Mouse (Mus musculus) spleen, postnatal 4 days (tissue): Measurements from ENCODE around the gene Xbp1.
A peak's percentile ranks its signal among the peaks of the same experiment; 100 is the strongest.
"Not testable (repeated sequence)": the region's sequence is repeated elsewhere in the genome, so short reads cannot be mapped to it uniquely, and the experiment has no call there.

Experiments used
- DNase-seq, 2 experiments: peaks; one replicate each; pipeline ENCODE4 v3.0.0; 2022; ENCODE audit warnings: low spot score in 2 of 2

The Xbp1 gene

DNA sequence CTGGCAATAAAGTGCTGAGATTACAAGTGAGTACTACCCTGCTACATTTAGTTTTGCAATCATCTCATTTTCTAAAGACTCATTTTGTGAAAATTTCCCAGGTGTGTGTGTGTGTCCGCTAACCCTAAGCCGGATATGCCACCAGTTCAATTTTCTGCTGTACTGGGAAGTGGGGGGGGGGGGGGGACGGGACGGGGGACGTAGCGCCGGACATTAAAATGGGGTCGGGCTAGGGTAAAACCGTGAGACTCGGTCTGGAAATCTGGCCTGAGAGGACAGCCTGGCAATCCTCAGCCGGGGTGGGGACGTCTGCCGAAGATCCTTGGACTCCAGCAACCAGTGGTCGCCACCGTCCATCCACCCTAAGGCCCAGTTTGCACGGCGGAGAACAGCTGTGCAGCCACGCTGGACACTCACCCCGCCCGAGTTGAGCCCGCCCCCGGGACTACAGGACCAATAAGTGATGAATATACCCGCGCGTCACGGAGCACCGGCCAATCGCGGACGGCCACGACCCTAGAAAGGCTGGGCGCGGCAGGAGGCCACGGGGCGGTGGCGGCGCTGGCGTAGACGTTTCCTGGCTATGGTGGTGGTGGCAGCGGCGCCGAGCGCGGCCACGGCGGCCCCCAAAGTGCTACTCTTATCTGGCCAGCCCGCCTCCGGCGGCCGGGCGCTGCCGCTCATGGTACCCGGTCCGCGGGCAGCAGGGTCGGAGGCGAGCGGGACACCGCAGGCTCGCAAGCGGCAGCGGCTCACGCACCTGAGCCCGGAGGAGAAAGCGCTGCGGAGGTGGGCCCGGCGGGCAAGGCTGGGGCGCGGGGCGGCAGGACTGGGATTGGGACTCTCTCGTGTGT lies at the start of gene Xbp1:
Xbp1 (plus strand) TSS at position 248 of the 854 bp plus-strand sequence.
- peak; percentile 95 to 98 for DNase-seq

DNA sequence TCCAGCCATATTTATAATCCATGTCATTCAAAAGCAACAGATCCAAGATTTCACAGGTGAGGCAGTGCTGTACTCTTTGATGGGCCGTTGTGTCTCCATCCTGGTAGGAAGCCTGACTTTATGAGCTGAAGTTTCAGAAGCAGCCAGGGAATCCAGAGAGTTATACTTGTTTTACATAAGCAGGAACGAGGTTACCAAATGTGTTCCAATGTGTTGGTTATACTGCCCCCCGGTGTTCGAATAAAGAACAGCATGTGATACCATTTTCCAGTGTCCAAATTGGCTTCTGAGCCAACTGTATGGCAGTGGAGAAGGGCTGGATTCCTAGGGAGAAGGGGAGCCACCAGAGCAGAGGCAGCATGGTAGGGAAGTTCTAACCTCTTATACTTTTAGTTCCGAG lies 46.3 kb upstream of the Xbp1 start:
- DNase-seq = peak; percentile 42 to 76

DNA sequence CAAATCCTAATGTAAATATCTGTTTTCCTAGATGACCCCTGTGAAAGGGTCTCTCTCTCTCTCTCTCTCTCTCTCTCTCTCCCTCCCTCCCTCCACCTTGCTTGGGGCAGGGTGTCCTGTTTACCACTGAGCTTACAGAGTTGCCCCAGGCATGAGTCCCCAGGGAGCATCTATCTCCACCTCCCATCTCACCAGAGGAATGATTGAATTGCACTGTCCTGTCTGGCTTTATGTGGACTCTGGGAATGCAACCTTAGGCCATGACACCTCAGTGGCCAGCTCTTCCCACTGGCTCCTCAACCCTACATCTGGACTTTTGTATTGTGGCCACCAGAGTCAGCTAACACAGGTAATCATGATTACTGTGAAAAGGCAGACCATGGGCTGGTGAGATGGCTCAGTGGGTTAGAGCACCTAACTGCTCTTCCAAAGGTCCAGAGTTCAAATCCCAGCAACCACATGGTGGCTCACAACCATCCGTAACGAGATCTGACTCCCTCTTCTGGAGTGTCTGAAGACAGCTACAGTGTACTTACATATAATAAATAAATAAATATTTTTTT lies 44.8 kb upstream of the Xbp1 start:
- DNase-seq = not testable (repeated sequence)

DNA sequence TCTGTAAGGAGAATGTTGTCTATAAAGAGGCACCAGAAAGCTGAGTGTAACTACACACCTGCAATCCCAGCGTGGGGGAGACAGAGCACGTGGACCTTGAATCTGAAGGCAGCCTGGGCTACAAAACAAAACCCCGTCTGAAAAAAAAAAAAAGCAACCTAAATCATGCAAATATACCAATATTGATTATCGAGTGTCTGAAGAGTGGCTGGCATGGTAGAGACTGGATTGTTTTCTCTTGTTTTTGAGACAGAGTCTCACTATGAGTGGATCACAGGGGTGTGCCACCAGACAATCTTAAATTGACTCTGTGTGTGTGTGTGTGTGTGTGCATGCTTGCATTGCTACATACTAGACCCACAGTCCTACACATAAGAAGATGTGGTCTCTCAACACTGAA lies 43.7 kb upstream of the Xbp1 start:
- no peak for DNase-seq

DNA sequence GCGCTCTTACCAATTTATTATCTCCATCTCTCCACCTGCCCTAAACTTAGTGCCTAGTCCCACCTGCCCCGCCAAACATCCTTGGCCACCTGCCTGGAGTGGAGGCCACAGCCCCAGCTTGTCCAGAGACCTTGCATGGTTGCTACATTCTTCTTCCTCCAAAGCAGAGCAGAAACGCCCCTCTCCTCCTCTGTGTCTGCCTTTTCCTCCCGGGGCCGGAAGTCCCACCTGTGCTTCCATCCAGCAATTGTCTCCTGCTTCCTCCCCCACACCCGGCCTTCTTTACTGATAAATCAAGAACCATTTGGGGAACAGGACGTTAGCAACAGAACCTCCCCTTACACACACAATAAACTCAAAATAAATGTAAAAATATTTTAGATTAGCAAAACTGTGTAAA lies 42.3 kb upstream of the Xbp1 start:
- DNase-seq = no peak

DNA sequence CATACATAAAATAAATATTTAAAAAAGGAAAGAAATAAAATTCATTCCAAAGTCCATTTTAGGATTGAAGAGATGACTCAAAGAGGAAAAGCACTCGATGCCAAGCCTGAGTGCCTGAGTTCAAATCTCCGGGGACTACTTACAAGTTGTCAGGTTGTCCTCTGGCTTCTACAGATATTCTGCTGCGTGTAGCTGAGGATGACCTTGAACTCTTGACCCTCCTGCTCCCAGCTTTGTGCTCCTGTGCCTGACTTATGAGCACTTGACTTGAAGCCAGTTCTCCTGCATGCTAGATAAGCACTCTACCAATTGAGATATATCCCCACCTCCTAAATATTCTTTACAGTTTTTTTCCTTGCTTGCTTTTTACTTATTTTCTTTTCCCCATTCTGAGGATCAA lies 41.6 kb upstream of the Xbp1 start:
- DNase-seq = no peak

DNA sequence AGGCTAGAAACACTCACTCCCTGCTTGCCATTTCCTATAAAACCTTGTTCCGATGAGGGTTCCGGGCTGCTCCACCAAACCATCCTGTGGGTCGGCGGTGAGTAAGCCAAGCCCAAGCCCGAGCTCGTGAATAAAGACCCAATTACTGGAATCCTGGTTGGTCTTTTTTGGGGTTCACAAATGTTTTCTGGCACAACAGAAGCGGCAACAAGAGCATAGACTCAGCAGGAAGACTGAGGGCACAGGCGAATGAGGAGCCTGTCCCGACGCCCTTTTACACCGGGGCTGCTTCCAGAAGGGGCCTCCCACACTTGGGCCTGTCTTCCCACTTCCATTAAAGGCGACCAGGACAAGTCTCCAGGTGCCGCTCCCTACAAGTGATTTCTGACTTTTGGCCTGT lies 37.9 kb upstream of the Xbp1 start:
- no peak for DNase-seq

DNA sequence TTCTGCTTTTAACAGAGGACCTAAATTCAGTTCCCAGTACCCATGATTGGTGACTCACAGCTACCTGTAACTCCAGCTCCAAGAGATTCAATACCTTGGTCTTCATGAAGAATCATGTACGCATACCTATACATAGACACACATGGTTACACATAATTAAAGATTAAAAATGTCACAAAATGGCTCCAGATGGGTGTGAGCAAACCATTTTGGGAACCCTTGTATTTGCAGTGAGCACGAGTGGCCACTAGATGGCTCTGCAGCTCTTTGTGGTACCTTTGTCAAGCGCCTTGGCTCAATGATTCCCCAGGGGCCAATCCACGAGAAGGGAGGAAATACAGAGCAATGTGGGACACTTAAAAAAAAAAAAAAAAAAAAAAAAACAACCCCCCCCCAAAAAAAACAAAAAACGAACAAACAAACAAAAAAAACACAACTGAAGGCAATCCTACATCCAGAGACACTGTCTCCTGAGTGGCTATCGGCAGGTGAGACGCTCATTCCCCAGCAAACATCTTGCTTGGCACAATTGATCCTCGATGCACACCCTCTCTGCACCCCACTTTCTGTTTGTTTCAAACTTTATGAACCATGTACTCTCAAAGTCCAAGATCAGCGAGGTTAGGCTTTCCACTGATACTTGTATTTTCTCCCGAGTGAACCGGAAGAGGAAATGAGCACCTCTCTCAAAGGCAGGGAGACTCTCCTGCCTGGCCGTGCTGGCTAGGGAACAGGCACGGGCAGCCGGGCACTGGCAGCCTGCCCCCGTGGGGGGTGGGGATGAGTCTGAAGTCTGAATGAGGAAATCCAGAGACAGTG lies 35.1 kb upstream of the Xbp1 start:
- peak; percentile 85 to 91 for DNase-seq

DNA sequence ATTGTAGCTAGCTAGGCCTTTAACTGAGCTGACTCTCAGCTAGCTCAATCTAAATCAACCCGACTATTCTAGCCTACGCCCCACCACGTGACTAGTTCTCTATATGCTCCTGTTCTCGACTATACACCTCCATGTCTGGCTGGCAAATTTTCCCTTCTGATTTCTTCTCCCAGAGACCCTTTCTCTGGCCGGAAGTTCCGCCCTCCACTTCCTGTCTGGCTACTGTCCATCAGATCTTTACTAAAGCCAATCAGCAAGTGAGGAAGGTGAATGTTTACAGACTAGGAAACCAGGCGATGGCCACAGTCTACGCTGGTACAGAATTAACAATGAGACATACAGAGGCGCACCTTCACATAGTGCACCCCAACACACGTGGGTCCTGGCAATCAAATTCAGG lies 31.0 kb upstream of the Xbp1 start:
- not testable (repeated sequence) for DNase-seq

DNA sequence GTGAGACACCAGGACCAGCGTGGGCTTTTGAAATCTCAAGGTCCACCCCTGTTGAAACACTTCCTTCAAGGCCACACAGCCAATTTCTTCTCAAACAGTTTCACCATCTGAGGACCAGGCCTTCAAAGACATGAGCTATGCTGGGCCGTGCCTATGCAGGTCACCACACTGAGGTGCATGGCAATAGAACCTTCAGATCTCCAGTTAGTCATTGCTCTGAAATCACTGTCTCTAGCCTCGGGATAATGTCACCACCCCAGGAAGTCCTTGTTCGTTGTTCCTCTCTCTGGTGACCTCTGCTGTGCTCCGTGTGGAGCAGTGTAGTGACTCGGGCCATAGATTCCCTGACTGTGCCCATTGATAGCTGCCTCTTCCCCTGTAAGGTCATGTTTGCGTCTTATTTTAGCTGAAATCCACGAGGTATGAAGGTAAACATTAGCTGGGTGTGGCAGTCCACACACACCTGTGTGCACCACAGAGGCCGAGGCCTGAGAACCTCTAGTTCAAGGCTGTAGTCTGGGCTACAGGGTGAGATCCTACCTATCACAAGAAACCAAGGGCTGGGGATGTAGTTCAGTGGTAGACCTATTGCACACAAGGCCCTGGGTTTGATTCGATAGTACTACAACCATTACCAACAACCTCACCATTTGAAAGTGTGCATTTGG lies 29.3 kb upstream of the Xbp1 start:
- no peak for DNase-seq

DNA sequence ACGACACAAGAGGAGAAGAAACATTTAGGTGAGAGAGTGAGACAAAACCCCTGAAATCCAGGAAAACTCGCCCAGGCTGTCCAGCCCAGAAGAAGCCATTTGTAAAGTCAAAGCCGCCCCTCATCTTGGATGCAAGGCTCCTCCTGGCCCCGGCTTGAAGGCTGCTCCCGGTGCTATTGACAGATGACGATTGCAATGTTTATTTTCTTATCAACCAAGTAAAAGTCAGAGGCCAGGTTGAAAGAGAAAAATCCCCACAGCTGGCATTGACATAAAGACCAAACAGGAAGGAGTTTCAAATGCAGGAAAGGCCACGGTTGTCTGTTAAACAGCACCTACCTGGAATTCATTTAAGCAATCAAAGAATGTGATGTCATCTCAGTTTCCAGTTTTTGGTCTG lies 28.5 kb upstream of the Xbp1 start:
- no peak for DNase-seq

DNA sequence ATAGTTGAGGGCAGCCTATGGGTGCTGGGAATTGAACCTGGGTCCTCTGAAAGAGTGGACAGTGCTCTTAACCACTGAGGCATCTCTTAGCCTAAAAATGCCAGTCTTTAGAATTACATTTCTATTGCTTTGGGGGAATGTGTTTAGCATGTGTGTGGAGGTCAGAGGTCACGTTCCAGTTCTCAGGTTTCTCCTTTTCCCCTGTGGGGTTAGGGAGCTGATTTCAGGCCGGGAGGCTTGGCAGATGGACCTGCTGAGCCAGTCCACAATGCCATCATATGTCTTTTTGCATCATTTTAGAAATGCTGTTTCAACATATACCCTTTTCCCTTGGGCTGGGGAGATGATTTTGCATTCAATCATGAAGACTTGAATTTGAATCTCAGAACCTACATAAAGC lies 26.6 kb upstream of the Xbp1 start:
- DNase-seq = no peak

DNA sequence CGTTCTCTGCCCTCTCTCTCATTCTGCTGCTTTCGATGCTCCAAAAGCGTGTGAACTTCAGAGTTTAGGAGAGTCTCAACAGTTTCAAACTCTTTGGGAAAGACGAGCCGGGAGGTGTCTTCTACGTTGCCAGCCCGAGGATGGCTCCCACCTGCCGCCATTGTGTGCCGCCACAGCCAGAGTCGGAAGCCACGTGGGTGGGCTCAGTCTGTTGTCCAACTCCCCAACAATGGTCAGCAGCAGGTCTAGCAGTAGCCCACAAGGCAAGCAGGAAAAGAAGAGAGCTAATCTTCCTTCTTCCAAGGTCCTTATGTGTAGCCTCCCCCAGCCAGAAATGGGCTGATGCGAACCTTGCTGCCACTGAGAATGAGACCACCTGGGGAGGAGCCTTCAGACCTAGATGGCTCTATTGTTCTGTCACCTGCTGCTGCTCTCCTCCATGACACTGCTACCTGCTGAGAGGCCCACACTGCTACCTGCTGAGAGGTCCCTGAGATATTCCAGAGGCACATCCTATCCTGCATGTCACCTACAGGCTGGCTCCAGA lies 25.1 kb upstream of the Xbp1 start:
- DNase-seq = no peak

DNA sequence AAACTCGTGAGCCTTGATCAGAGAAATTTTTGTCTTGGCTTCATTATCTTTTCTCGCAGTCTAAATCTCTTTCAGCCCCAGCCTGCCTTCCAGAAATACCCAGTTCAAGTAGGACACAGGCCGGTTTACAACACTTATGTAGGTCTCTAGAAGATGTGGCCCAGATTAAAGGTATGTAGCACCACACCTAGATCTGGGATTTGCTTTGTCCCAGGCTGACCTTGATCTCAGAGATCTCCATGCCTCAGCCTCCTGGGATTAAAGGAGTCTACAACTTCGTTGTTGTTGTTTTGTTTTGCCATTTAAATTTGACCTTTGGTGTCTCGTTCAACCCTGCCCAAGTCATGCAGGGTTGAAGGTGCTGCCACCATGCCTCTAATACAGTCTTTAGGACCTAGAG lies 24.6 kb upstream of the Xbp1 start:
- no peak for DNase-seq

DNA sequence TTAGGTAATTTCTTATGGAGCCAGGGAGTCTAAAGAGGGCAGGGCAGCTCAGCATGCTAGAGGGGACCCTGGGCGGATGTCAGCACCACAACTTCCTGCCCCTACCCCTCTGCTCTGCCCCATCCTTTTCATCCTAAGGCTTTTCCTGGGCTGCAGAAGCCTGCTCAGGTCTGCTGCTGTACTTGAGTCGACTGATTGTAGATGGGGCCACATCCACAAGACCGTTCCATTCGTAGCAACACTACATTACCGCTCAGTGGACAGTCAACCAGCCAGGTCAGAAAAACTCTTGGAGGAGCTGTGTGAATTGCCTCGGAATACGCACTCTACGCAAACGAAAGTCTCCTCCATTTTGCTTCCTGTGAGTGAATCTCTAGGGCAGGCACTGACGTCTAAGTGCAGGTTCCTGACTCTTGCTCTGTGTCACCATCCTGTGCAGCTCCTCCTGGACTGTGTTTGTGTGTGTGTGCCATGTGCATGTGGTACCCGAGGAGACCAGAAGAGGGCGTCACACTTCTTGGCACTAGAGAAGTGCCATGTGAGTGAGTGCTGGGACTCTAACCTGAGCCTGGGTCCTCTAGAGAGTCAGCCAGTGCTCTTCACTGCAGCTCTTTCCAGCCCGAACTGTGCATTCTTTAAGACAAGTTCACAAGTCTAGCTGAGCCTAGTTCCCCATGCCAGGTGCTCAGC lies 23.8 kb upstream of the Xbp1 start:
- DNase-seq = no peak

DNA sequence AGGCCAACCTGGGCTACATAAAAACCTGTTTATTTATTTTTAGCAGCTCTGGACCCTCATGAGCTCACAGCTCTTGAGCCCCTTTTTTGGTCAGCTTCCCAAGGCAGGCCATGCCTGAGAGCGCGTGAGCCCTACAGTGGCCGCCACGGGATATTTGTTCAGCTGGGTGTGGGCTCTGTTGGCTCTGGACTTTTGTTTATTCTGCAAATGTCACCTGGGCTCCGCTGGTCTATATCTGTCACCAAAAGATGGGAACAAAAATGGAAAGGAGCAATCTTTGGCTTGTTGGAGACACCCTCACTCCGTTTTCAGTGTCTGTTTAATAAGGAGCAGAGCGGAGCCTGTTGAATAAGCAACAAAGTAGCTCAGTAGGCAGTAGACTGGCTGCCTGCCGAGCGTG lies 22.0 kb upstream of the Xbp1 start:
- no peak for DNase-seq

DNA sequence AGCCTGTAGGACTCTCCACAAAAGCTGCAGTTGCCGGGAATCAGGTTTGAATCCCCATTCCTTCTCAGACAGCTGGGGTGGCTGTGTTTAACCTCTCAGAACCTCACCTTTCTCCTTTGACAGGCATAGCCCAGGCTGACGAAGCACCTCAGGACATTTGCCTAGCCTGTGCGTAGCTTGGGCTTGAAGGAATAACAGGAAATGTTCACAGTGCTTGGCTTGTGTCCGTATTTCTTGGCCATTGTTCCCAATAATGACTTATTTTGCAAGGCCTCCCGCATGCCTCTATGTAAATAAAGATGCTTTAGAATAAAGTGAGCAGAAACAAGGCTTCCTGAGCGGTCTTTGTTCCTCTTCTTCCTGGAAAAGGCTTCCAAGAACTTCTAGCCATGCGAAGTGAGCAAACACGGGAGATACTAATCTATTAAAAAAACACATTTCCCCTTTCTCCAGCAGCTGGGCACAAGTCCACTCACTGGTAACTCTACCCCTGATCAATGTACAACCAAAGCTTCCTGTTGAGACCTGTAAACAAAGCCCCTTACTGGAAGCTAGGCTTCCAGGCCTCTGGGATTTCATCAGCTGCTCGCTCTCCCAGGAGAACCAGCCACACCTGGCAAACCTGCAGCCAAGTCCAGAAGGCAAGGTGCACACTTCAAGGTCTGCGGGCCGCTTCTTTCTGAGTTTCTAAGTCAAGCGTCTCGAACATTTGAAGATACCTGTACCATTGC lies 21.4 kb upstream of the Xbp1 start:
- no peak for DNase-seq

DNA sequence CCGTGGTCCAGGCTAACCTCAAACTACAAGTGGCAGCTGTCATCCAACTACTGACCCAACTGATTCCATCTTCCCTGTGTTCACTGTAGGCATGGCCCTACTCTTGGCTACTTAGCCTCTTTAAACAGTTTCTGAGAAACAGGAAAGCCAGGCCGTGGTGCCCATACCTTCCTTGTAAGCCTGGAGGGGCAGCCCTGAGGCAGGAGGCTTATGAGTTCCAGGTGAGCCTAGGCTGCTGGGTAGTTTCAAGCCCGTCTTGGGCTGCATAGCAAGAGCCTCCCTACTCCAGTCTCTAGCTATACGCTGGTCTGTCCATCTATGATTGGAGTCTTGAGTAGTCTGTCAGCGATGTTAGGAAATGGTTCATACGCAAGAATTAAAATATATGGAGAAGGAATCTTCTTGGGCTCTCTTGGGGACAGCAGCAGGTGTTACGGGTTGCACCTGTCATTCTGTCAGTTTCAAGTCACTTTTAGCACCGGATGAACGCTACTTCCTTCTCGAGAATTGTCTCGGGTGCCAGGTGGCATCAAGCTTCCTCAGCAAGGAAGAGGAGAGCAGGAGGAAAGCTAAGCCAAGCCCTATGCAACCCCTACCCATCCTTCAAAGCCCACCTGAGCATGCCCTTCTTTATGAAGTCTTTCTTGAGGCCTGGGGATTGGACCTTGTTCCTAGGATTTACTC lies 20.4 kb upstream of the Xbp1 start:
- no peak for DNase-seq

DNA sequence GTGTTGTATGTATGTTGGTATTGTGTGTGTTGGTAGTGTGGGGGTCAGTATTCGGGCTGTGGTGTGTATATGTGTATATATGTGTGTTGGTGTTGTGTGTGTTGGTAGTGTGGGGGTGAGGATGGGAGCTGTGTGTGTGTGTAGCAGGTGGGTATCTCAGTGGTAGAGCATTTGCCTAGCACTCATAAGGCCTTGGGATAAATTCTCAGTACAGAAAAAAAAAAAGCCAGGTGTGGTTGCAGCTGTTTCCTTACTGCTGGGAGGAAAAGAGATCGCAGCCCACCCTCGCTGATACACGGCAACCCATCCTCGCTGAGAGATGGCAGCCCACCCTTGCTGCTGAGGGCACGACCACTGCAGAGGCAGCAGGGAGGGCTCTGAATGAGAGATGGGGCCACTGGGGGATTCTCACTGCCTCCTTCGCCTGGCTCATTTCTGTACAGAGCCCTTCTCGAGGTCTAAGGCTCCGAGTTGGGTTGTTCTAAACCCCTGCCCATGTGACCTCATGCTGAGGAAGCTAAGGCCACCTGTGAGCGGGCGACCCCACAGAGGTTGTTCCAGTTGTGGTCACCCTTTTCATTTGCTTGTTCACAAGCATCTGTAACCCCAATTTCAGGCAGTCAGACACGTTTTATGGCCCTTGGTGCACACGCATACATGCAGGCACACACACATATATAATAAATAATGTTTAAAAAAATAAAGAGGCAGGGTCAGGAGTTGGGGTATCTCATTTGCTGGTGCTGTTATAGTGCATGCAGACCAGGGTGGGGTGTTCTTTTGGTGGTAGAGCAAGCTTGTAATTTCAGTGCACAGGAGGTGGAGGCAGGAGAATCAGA lies 19.3 kb upstream of the Xbp1 start:
- no peak for DNase-seq
